Mouse (Mus musculus): ENCODE results near the gene Npas3. TPM values are rescaled to one million over a fixed set of nuclear protein-coding genes. Genes with fewer than 3 reads are reported as not detected.

The Npas3 gene
- polyA plus RNA-seq, 1 experiment from 2014 or later: 1.3 TPM

DNA sequence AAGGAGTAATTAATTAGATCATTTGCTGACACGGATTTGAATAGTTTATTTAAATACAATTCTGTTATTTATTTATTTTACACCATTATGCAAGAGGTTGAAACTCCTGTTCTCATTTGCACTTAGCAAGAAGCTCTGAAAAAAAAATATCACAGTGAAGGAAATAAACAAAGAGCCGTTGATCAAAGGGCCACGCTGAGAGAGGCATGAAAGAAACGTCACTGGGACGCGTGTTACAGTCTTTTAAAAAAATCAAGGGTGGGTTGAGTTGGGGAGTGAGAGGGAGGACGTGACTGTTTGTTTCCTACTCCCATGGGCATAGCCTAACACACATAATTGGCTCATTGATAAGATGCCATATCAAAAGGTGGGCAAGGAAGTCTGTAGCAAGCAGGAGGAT, 505.8 kb downstream of the Npas3 start:
- no peaks in the 10 kb centered on the region for H3K27me3 ChIP-seq (ENCODE audit: control insufficient read depth, insufficient read depth, low read length)
- 29% methylated on average over 7 of the region's 7 CpGs for WGBS (ENCODE audit: insufficient replicate concordance)

GRCm38 (mm10) chr12:53757631-53758030, 509.2 kb downstream of the Npas3 start:
- Histone ChIP-seq H3K27me3 (ENCODE audit: control insufficient read depth, insufficient read depth, low read length) (no peaks in the 10 kb centered on the region), H3K36me3 (ENCODE audit: control insufficient read depth, insufficient read depth, low read length) (no peaks in the 10 kb centered on the region), H3K4me2 (no peak overlapping the region), H3K9me3 (replicated peaks; ENCODE audit: control insufficient read depth, low read length) (no peaks in the 10 kb centered on the region), H3K4me1 (ENCODE audit: control insufficient read depth, insufficient read depth, low read length) (0 out of 2 replicates have a peak, but pooled peaks cover 2% of the 10 kb centered on the region), H3K4me3 (ENCODE audit: low read depth, low read length) (no peak overlapping the region), H3K27ac (ENCODE audit: low read depth, low read length) (no peak overlapping the region), H3K9ac (ENCODE audit: low read depth, low read length) (no peak overlapping the region)
- no peak for ATAC-seq (replicated peaks; ENCODE audit: insufficient number of reproducible peaks, low FRiP score, low TSS enrichment)
- WGBS (ENCODE audit: insufficient replicate concordance): 77% methylated on average over 6 of the region's 6 CpGs

More for the DNA sequence above, 505.8 kb downstream of the Npas3 start:
- Histone ChIP-seq H3K9ac (ENCODE audit: low read depth, low read length) (no peak overlapping the region), H3K27ac (ENCODE audit: low read depth, low read length) (no peak overlapping the region), H3K9me3 (replicated peaks; ENCODE audit: control insufficient read depth, low read length) (no peaks in the 10 kb centered on the region), H3K4me2 (no peak overlapping the region), H3K4me1 (ENCODE audit: control insufficient read depth, insufficient read depth, low read length) (0 out of 2 replicates have a peak, but pooled peaks cover 2% of the 10 kb centered on the region), H3K36me3 (ENCODE audit: control insufficient read depth, insufficient read depth, low read length) (no peaks in the 10 kb centered on the region), H3K4me3 (ENCODE audit: low read depth, low read length) (no peak overlapping the region)
- ATAC-seq (replicated peaks; ENCODE audit: insufficient number of reproducible peaks, low FRiP score, low TSS enrichment): no peak

- Histone ChIP-seq H3K36me3 (ENCODE audit: control insufficient read depth, insufficient read depth, low read length) (no peaks in the 10 kb centered on the region), H3K4me3 (ENCODE audit: low read depth, low read length) (no peak overlapping the region), H3K27ac (ENCODE audit: low read depth, low read length) (no peak overlapping the region), H3K4me1 (ENCODE audit: control insufficient read depth, insufficient read depth, low read length) (no peaks in the 10 kb centered on the region), H3K4me2 (no peak overlapping the region), H3K9ac (ENCODE audit: low read depth, low read length) (no peak overlapping the region), H3K9me3 (replicated peaks; ENCODE audit: control insufficient read depth, low read length) (no peaks in the 10 kb centered on the region), H3K27me3 (ENCODE audit: control insufficient read depth, insufficient read depth, low read length) (no peaks in the 10 kb centered on the region)
- 79% methylated on average over 5 of the region's 5 CpGs for WGBS (ENCODE audit: insufficient replicate concordance)
- no peak for ATAC-seq (replicated peaks; ENCODE audit: insufficient number of reproducible peaks, low FRiP score, low TSS enrichment)
Measured at GRCm38 (mm10) chr12:53758356-53758755, 509.9 kb downstream of the Npas3 start.

GRCm38 (mm10) chr12:53764143-53764542, 515.7 kb downstream of the Npas3 start:
- Histone ChIP-seq H3K4me1 (ENCODE audit: control insufficient read depth, insufficient read depth, low read length) (no peaks in the 10 kb centered on the region), H3K27me3 (ENCODE audit: control insufficient read depth, insufficient read depth, low read length) (no peaks in the 10 kb centered on the region), H3K27ac (ENCODE audit: low read depth, low read length) (no peak overlapping the region), H3K9me3 (replicated peaks; ENCODE audit: control insufficient read depth, low read length) (no peaks in the 10 kb centered on the region), H3K36me3 (ENCODE audit: control insufficient read depth, insufficient read depth, low read length) (no peaks in the 10 kb centered on the region), H3K4me3 (ENCODE audit: low read depth, low read length) (no peak overlapping the region), H3K4me2 (no peak overlapping the region), H3K9ac (ENCODE audit: low read depth, low read length) (no peak overlapping the region)
- ATAC-seq (replicated peaks; ENCODE audit: insufficient number of reproducible peaks, low FRiP score, low TSS enrichment): no peak
- WGBS (ENCODE audit: insufficient replicate concordance): 74% methylated on average over 4 of the region's 4 CpGs

GRCm38 (mm10) chr12:53768392-53768791, 519.9 kb downstream of the Npas3 start:
- Histone ChIP-seq H3K4me2 (no peak overlapping the region), H3K36me3 (ENCODE audit: control insufficient read depth, insufficient read depth, low read length) (no peaks in the 10 kb centered on the region), H3K4me1 (ENCODE audit: control insufficient read depth, insufficient read depth, low read length) (no peaks in the 10 kb centered on the region), H3K27me3 (ENCODE audit: control insufficient read depth, insufficient read depth, low read length) (no peaks in the 10 kb centered on the region), H3K9ac (ENCODE audit: low read depth, low read length) (no peak overlapping the region), H3K9me3 (replicated peaks; ENCODE audit: control insufficient read depth, low read length) (no peaks in the 10 kb centered on the region), H3K4me3 (ENCODE audit: low read depth, low read length) (no peak overlapping the region), H3K27ac (ENCODE audit: low read depth, low read length) (no peak overlapping the region)
- 62% methylated on average over 11 of the region's 11 CpGs for WGBS (ENCODE audit: insufficient replicate concordance)
- ATAC-seq (replicated peaks; ENCODE audit: insufficient number of reproducible peaks, low FRiP score, low TSS enrichment): no peak

DNA sequence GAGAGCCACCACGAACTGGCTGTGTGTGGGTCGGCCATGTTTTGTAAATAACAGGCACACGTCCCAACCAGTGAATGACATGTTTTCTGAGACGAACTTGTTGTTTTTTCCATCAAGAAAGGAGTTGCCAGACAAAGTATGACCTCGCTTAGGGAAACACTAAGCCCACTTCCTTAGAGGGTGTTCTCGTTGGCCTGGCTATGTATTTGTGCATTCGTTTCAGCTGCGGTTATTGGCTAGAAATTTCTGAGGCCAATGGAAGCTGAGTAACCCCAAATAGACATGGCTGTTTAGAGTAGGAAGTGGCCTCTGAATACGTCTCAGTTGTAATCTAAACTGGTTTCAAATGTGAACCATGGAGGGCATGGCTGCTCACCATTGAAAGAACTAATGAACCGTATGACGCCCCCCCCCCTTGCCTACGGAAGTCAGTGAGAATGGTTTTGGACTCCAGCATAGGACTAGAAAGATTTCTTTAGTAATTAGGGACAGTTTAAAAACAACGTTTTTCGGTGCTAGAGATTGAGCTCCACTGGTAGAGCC, 523.0 kb downstream of the Npas3 start:
- Histone ChIP-seq H3K27me3 (ENCODE audit: control insufficient read depth, insufficient read depth, low read length) (no peaks in the 10 kb centered on the region), H3K4me1 (ENCODE audit: control insufficient read depth, insufficient read depth, low read length) (no peaks in the 10 kb centered on the region), H3K4me3 (ENCODE audit: low read depth, low read length) (no peak overlapping the region), H3K36me3 (ENCODE audit: control insufficient read depth, insufficient read depth, low read length) (no peaks in the 10 kb centered on the region), H3K9me3 (replicated peaks; ENCODE audit: control insufficient read depth, low read length) (no peaks in the 10 kb centered on the region), H3K27ac (ENCODE audit: low read depth, low read length) (no peak overlapping the region), H3K9ac (ENCODE audit: low read depth, low read length) (no peak overlapping the region), H3K4me2 (no peak overlapping the region)
- no peak for ATAC-seq (replicated peaks; ENCODE audit: insufficient number of reproducible peaks, low FRiP score, low TSS enrichment)
- 76% methylated on average over 14 of the region's 14 CpGs for WGBS (ENCODE audit: insufficient replicate concordance)

DNA sequence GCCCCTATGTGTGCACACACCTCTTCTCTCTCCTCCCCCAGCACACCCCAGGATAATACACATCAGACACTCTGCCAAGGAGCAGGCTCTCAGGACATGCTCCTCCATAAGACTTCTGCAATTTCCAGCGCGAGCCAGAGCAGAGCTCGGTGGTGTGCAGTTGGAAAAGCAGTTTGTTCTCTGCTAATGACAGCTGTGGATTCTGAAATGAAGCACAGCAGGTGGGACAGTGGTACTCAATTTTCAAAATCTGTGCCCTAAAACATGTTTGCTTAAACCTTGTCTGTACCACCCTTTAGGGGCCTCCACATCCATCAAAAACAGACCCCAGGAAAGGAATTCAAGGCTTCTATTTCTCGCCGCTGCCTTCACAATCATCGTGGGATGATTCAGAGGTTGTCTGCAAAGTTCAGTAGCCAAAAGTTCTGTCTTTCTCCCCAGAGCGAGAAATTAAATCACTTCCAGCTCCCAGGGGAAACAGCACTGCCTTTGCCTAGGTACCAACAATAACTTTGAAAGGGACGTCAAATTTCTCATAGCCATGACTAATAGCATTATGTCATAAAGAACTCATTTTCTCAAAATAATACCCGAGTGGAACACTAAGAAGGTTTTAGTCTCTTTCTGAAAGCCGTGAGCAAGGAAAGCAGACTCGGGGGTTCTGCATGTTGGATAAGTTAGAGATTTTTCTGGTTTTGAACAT, 533.5 kb downstream of the Npas3 start:
- Histone ChIP-seq H3K27me3 (ENCODE audit: control insufficient read depth, insufficient read depth, low read length) (no peaks in the 10 kb centered on the region), H3K9ac (ENCODE audit: low read depth, low read length) (no peak overlapping the region), H3K36me3 (ENCODE audit: control insufficient read depth, insufficient read depth, low read length) (no peaks in the 10 kb centered on the region), H3K4me2 (no peak overlapping the region), H3K27ac (ENCODE audit: low read depth, low read length) (no peak overlapping the region), H3K4me3 (ENCODE audit: low read depth, low read length) (no peak overlapping the region), H3K4me1 (ENCODE audit: control insufficient read depth, insufficient read depth, low read length) (no peaks in the 10 kb centered on the region), H3K9me3 (replicated peaks; ENCODE audit: control insufficient read depth, low read length) (no peaks in the 10 kb centered on the region)
- 70% methylated on average over 11 of the region's 11 CpGs for WGBS (ENCODE audit: insufficient replicate concordance)
- no peak for ATAC-seq (replicated peaks; ENCODE audit: insufficient number of reproducible peaks, low FRiP score, low TSS enrichment)

- H3K9ac ChIP-seq (ENCODE audit: low read depth, low read length): no peak overlapping the region
- WGBS (ENCODE audit: insufficient replicate concordance): 87% methylated on average over 10 of the region's 10 CpGs
- H3K9me3 ChIP-seq (replicated peaks; ENCODE audit: control insufficient read depth, low read length): no peaks in the 10 kb centered on the region
- H3K4me1 ChIP-seq (ENCODE audit: control insufficient read depth, insufficient read depth, low read length): no peaks in the 10 kb centered on the region
- H3K27ac ChIP-seq (ENCODE audit: low read depth, low read length): no peak overlapping the region
- H3K27me3 ChIP-seq (ENCODE audit: control insufficient read depth, insufficient read depth, low read length): no peaks in the 10 kb centered on the region
- ATAC-seq (replicated peaks; ENCODE audit: insufficient number of reproducible peaks, low FRiP score, low TSS enrichment): no peak
- no peak overlapping the region for H3K4me3 ChIP-seq (ENCODE audit: low read depth, low read length)
- no peak overlapping the region for H3K4me2 ChIP-seq
- H3K36me3 ChIP-seq (ENCODE audit: control insufficient read depth, insufficient read depth, low read length): no peaks in the 10 kb centered on the region
Measured at GRCm38 (mm10) chr12:53789501-53789900, 541.0 kb downstream of the Npas3 start.
